24 mouse cellular contexts compared by ENCODE assay signal in genomic region chr1:174750893-174751461, GRCm38 (mm10).
"Had no signal": no experiment of that assay in that cellular context is flagged by ENCODE, and none has a peak within 500 bp of the region (broad histone marks: within the 10 kb centered on the region; RNA-seq: fewer than 3 reads in every experiment).

No protein-coding gene starts in this region.

- H3K36me3 ChIP-seq: heart, embryonic 10.5 days; heart, embryonic 12.5 days; hindbrain, embryonic 10.5 days; hindbrain, embryonic 12.5 days; intestine, embryonic 15.5 days; limb, embryonic 13.5 days had no signal

- H3K4me1 ChIP-seq: heart, embryonic 10.5 days; heart, embryonic 12.5 days; hindbrain, embryonic 10.5 days; hindbrain, embryonic 12.5 days; intestine, embryonic 15.5 days; limb, embryonic 13.5 days had no signal

- H3K27ac ChIP-seq: heart, embryonic 10.5 days; hindbrain, embryonic 10.5 days; hindbrain, embryonic 12.5 days; hindbrain, embryonic 14.5 days; intestine, embryonic 15.5 days; layer of hippocampus, adult 2 months; left cerebral cortex, adult 2 months; limb, embryonic 13.5 days had no signal

- H3K9me3 ChIP-seq: heart, embryonic 10.5 days; heart, embryonic 12.5 days; hindbrain, embryonic 10.5 days; hindbrain, embryonic 12.5 days; intestine, embryonic 15.5 days; limb, embryonic 13.5 days had no signal

- H3K4me2 ChIP-seq: heart, embryonic 12.5 days; hindbrain, embryonic 12.5 days; hindbrain, embryonic 14.5 days; intestine, embryonic 15.5 days; limb, embryonic 13.5 days had no signal

- H3K27me3 ChIP-seq: heart, embryonic 12.5 days; hindbrain, embryonic 12.5 days; intestine, embryonic 15.5 days; limb, embryonic 13.5 days had no signal

- DNase-seq: gastrocnemius, adult 2 months; gastrocnemius, postnatal 10 days; gastrocnemius, postnatal 25 days; heart, adult 18-20 months; heart, postnatal 10 days; heart, postnatal 4 days; kidney, adult 18-20 months; kidney, adult 8-10 months; kidney, postnatal 10 days; kidney, postnatal 25 days; kidney, postnatal 4 days had no signal

- H3K9ac ChIP-seq: heart, embryonic 12.5 days; hindbrain, embryonic 12.5 days; hindbrain, embryonic 14.5 days; intestine, embryonic 15.5 days; limb, embryonic 13.5 days had no signal

- H3K4me3 ChIP-seq: gastrocnemius, adult 2 months; heart, embryonic 10.5 days; heart, embryonic 12.5 days; hindbrain, embryonic 10.5 days; hindbrain, embryonic 12.5 days; intestine, embryonic 15.5 days; layer of hippocampus, adult 2 months; left cerebral cortex, adult 2 months; limb, embryonic 13.5 days had no signal

- ATAC-seq: forebrain, embryonic 16.5 days; hindbrain, embryonic 16.5 days; inflammation-experienced regulatory T-cells, adult 6 months; intestine, embryonic 15.5 days; intestine, postnatal 0 days had no signal
